Mouse (Mus musculus) midbrain, embryonic 11.5 days (tissue): ENCODE results near the gene Tram2. TPM values are rescaled to one million over a fixed set of nuclear protein-coding genes. Genes with fewer than 3 reads are reported as not detected.

Source experiments
- ATAC-seq: fragments of 200-750 bp; cut with Nextera tagmentation; 2 replicates; pipeline ENCODE4 v1.8.0; 2017; ENCODE audit warnings: moderate TSS enrichment, moderate library complexity; ENCODE audit not compliant: low FRiP score
- DNase-seq: peaks from one replicate; pipeline ENCODE4 v3.0.0; 2015; ENCODE audit warnings: low spot score; ENCODE audit errors: missing footprints
- H3K27ac ChIP-seq: fragments of 300-500 bp; sonication (generic); 2 replicates; pipeline ENCODE4 v1.5.1; 2014; ENCODE audit warnings: low read depth, low read length
- H3K27me3 ChIP-seq: fragments of 300-500 bp; sonication (generic); 2 replicates; pipeline ENCODE4 v1.6.1; 2014; ENCODE audit warnings: mild to moderate bottlenecking, low read length, moderate library complexity, mixed read lengths; ENCODE audit not compliant: control insufficient read depth, insufficient read depth
- H3K36me3 ChIP-seq: fragments of 300-500 bp; sonication (generic); 2 replicates; pipeline ENCODE4 v1.6.1; 2014; ENCODE audit warnings: mild to moderate bottlenecking, low read length, moderate library complexity, mixed read lengths; ENCODE audit not compliant: control insufficient read depth, insufficient read depth
- H3K4me1 ChIP-seq: fragments of 300-500 bp; sonication (generic); 2 replicates; pipeline ENCODE4 v1.6.1; 2014; ENCODE audit warnings: low read length; ENCODE audit not compliant: control insufficient read depth, insufficient read depth
- H3K4me2 ChIP-seq: fragments of 300-500 bp; sonication (generic); 2 replicates; pipeline ENCODE4 v1.6.1; 2014; ENCODE audit warnings: mild to moderate bottlenecking, moderate library complexity
- H3K4me3 ChIP-seq: fragments of 300-500 bp; sonication (generic); 2 replicates; pipeline ENCODE4 v1.5.1; 2014; ENCODE audit warnings: low read depth, low read length
- H3K9ac ChIP-seq: fragments of 300-500 bp; sonication (generic); 2 replicates; pipeline ENCODE4 v1.6.1; 2014; ENCODE audit warnings: low read length
- H3K9me3 ChIP-seq: fragments of 300-500 bp; sonication (generic); 2 replicates; pipeline ENCODE4 v1.6.1; 2016; ENCODE audit warnings: low read length; ENCODE audit not compliant: control insufficient read depth
- WGBS: fragments of 180-500 bp; shearing (Covaris S2); extraction: QIAGEN DNeasy Blood & Tissue Kit; methylation state at CpG from one replicate; pipeline ENCODE4 v1.1.7; 2014; 5-methylcytosine and 5-hydroxymethylcytosine counted together
- polyA plus RNA-seq: library from polyadenylated mRNA; unstranded; fragments of >200 nt; fragmentation: Nextera tagmentation; extraction: Ambion mirVana; gene quantifications from 2 replicates; pipeline ENCODE4 v1.2.1, GENCODE M21; 2014

Gene Tram2
- polyA plus RNA-seq, 1 experiment from 2014 or later = 6.4 TPM

GRCm38 (mm10) chr1:20995331-20995986, 83.6 kb downstream of the Tram2 start:
- H3K27me3 ChIP-seq = no peaks in the 10 kb centered on the region
- ATAC-seq (0 out of 2 replicates have a peak, but pooled peaks have one; percentile 19), DNase-seq (no peak)
- no peaks in the 10 kb centered on the region for H3K36me3 ChIP-seq
- no peaks in the 10 kb centered on the region for H3K9me3 ChIP-seq
- WGBS = 68% methylated on average over 7 of the region's 7 CpGs
- no peak overlapping the region for H3K4me3 ChIP-seq
- H3K4me2 ChIP-seq = no peak overlapping the region
- H3K27ac ChIP-seq = no peak overlapping the region
- H3K4me1 ChIP-seq = peaks cover 6% of the 10 kb centered on the region
- no peak overlapping the region for H3K9ac ChIP-seq

GRCm38 (mm10) chr1:20994338-20994737, 84.7 kb downstream of the Tram2 start:
- Histone ChIP-seq H3K9me3 (no peaks in the 10 kb centered on the region), H3K27ac (no peak overlapping the region), H3K4me3 (no peak overlapping the region), H3K36me3 (no peaks in the 10 kb centered on the region), H3K9ac (no peak overlapping the region), H3K27me3 (no peaks in the 10 kb centered on the region), H3K4me1 (peaks cover 6% of the 10 kb centered on the region), H3K4me2 (no peak overlapping the region)
- 94% methylated on average over 5 of the region's 5 CpGs for WGBS
- ATAC-seq (no peak), DNase-seq (no peak)

- no peak for ATAC-seq
- H3K4me2 ChIP-seq = no peak overlapping the region
- H3K27ac ChIP-seq = no peak overlapping the region
- WGBS = 85% methylated on average over 3 of the region's 3 CpGs
- H3K36me3 ChIP-seq = no peaks in the 10 kb centered on the region
- no peak for DNase-seq
- H3K4me1 ChIP-seq = peaks cover 6% of the 10 kb centered on the region
- H3K4me3 ChIP-seq = no peak overlapping the region
- H3K9me3 ChIP-seq = no peaks in the 10 kb centered on the region
- no peak overlapping the region for H3K9ac ChIP-seq
- no peaks in the 10 kb centered on the region for H3K27me3 ChIP-seq
Observed at GRCm38 (mm10) chr1:20993690-20994089, 85.3 kb downstream of the Tram2 start.

- no peak for ATAC-seq
- no peaks in the 10 kb centered on the region for H3K36me3 ChIP-seq
- H3K27me3 ChIP-seq = no peaks in the 10 kb centered on the region
- no peak overlapping the region for H3K4me2 ChIP-seq
- H3K9me3 ChIP-seq = no peaks in the 10 kb centered on the region
- no peak overlapping the region for H3K4me3 ChIP-seq
- no peak overlapping the region for H3K9ac ChIP-seq
- H3K4me1 ChIP-seq = no peaks in the 10 kb centered on the region
- DNase-seq = no peak
- no peak overlapping the region for H3K27ac ChIP-seq
- WGBS = 89% methylated on average over 11 of the region's 11 CpGs
Observed at GRCm38 (mm10) chr1:20989461-20990083, 89.5 kb downstream of the Tram2 start.

GRCm38 (mm10) chr1:20986378-20987056, 92.5 kb downstream of the Tram2 start:
- DNase-seq = no peak
- no peak overlapping the region for H3K9ac ChIP-seq

GRCm38 (mm10) chr1:20984582-20984981, 94.4 kb downstream of the Tram2 start:
- no peak overlapping the region for H3K9ac ChIP-seq
- no peak overlapping the region for H3K27ac ChIP-seq
- 71% methylated on average over 4 of the region's 4 CpGs for WGBS
- H3K9me3 ChIP-seq = no peaks in the 10 kb centered on the region
- no peaks in the 10 kb centered on the region for H3K36me3 ChIP-seq
- no peak overlapping the region for H3K4me3 ChIP-seq
- no peaks in the 10 kb centered on the region for H3K4me1 ChIP-seq
- H3K27me3 ChIP-seq = no peaks in the 10 kb centered on the region
- ATAC-seq = peak; percentile 39; the same call in 1 of the 2 replicates
- H3K4me2 ChIP-seq = no peak overlapping the region
- DNase-seq = no peak

More at GRCm38 (mm10) chr1:20986378-20987056, 92.5 kb downstream of the Tram2 start:
- H3K27me3 ChIP-seq = no peaks in the 10 kb centered on the region
- H3K4me3 ChIP-seq = no peak overlapping the region
- H3K9me3 ChIP-seq = no peaks in the 10 kb centered on the region
- peak; percentile 53; the same call in 1 of the 2 replicates for ATAC-seq
- H3K4me2 ChIP-seq = no peak overlapping the region
- H3K36me3 ChIP-seq = no peaks in the 10 kb centered on the region
- H3K4me1 ChIP-seq = no peaks in the 10 kb centered on the region
- 74% methylated on average over 10 of the region's 10 CpGs for WGBS
- no peak overlapping the region for H3K27ac ChIP-seq

- Histone ChIP-seq H3K27me3 (no peaks in the 10 kb centered on the region), H3K36me3 (no peaks in the 10 kb centered on the region), H3K27ac (no peak overlapping the region), H3K4me3 (no peak overlapping the region), H3K9me3 (no peaks in the 10 kb centered on the region), H3K9ac (no peak overlapping the region), H3K4me1 (no peaks in the 10 kb centered on the region), H3K4me2 (no peak overlapping the region)
- WGBS = 79% methylated on average over 2 of the region's 2 CpGs
- DNase-seq (no peak), ATAC-seq (no peak)
Observed at GRCm38 (mm10) chr1:20984103-20984502, 94.9 kb downstream of the Tram2 start.

GRCm38 (mm10) chr1:20981764-20982163, 97.3 kb downstream of the Tram2 start:
- H3K4me3 ChIP-seq = no peak overlapping the region
- H3K4me1 ChIP-seq = no peaks in the 10 kb centered on the region
- no peak overlapping the region for H3K9ac ChIP-seq
- no peaks in the 10 kb centered on the region for H3K9me3 ChIP-seq
- DNase-seq (no peak), ATAC-seq (no peak)
- no peaks in the 10 kb centered on the region for H3K36me3 ChIP-seq
- 90% methylated on average over 6 of the region's 6 CpGs for WGBS
- H3K27ac ChIP-seq = no peak overlapping the region
- H3K4me2 ChIP-seq = no peak overlapping the region
- H3K27me3 ChIP-seq = no peaks in the 10 kb centered on the region

- H3K9ac ChIP-seq = no peak overlapping the region
- no peak for DNase-seq
- ATAC-seq = peak; percentile 67; the same call in 1 of the 2 replicates
- 39% methylated on average over 1 of the region's 1 CpGs for WGBS
- no peak overlapping the region for H3K4me3 ChIP-seq
- no peak overlapping the region for H3K27ac ChIP-seq
- H3K9me3 ChIP-seq = no peaks in the 10 kb centered on the region
- H3K4me1 ChIP-seq = no peaks in the 10 kb centered on the region
- H3K36me3 ChIP-seq = no peaks in the 10 kb centered on the region
- no peak overlapping the region for H3K4me2 ChIP-seq
- H3K27me3 ChIP-seq = no peaks in the 10 kb centered on the region
Observed at GRCm38 (mm10) chr1:20980553-20980952, 98.5 kb downstream of the Tram2 start.
